Mouse (Mus musculus) myocyte (in vitro differentiated cells): ENCODE data around the gene Gm10645. TPM values are rescaled to one million over a fixed set of nuclear protein-coding genes. Genes with fewer than 3 reads are reported as not detected.
A peak's percentile ranks its signal among the peaks of the same experiment; 100 is the strongest.

ENCODE experiments used
- H3K27me3 ChIP-seq: one replicate; pipeline ENCODE4 v1.6.1; 2011; ENCODE audit not compliant: control insufficient read depth, insufficient read depth, insufficient read length
- H3K36me3 ChIP-seq: one replicate; pipeline ENCODE4 v1.6.1; 2011; ENCODE audit not compliant: control insufficient read depth, insufficient read depth
- H3K4me2 ChIP-seq: one replicate; pipeline ENCODE4 v1.6.1; 2011; ENCODE audit warnings: low read depth, control low read depth
- H3K4me3 ChIP-seq: one replicate; pipeline ENCODE4 v1.5.1; 2011; ENCODE audit warnings: mild to moderate bottlenecking, control low read depth, moderate library complexity
- H3K79me2 ChIP-seq: one replicate; pipeline ENCODE4 v1.6.1; 2011; ENCODE audit not compliant: control insufficient read depth, insufficient read depth
- H3ac ChIP-seq: one replicate; pipeline ENCODE4 v1.6.1; 2011; ENCODE audit not compliant: control insufficient read depth, insufficient read length
- CEBPB ChIP-seq: IDR thresholded peaks from 2 replicates; pipeline ENCODE4 v1.6.1; 2011; ENCODE audit warnings: mild to moderate bottlenecking, moderate library complexity; ENCODE audit not compliant: poor library complexity, insufficient read depth, severe bottlenecking
- E2F4 ChIP-seq: IDR thresholded peaks from one replicate; pipeline ENCODE4 v1.6.1; 2011; ENCODE audit warnings: mild to moderate bottlenecking, control low read depth, moderate library complexity; ENCODE audit not compliant: insufficient read depth
- MAX ChIP-seq: IDR thresholded peaks from one replicate; pipeline ENCODE4 v1.6.1; 2011; ENCODE audit warnings: low read depth, mild to moderate bottlenecking, control low read depth
- MYOD1 ChIP-seq, 3 experiments: IDR thresholded peaks; one replicate each; pipeline ENCODE4 v1.6.1; 2011; ENCODE audit warnings: control low read depth in 2 of 3, low read depth in 2 of 3, mild to moderate bottlenecking in 2 of 3, moderate library complexity in 1 of 3; ENCODE audit not compliant: insufficient read length in 2 of 3, control insufficient read depth in 1 of 3
- MYOG ChIP-seq, 3 experiments: IDR thresholded peaks; one replicate each; pipeline ENCODE4 v1.6.1; 2011; ENCODE audit warnings: control low read depth in 2 of 3, low read depth in 2 of 3, mild to moderate bottlenecking in 2 of 3; ENCODE audit not compliant: insufficient read length in 2 of 3, control insufficient read depth in 1 of 3, insufficient read depth in 1 of 3
- POLR2A ChIP-seq: IDR thresholded peaks from one replicate; pipeline ENCODE4 v1.6.1; 2011; ENCODE audit warnings: low read depth, mild to moderate bottlenecking, control low read depth, moderate library complexity; ENCODE audit not compliant: insufficient read length
- POLR2AphosphoS2 ChIP-seq: IDR thresholded peaks from one replicate; pipeline ENCODE4 v1.6.1; 2011; ENCODE audit warnings: low read depth, control low read depth; ENCODE audit not compliant: insufficient read length
- REST ChIP-seq: IDR thresholded peaks from one replicate; pipeline ENCODE4 v1.6.1; 2011; ENCODE audit warnings: mild to moderate bottlenecking, control low read depth, moderate library complexity; ENCODE audit not compliant: insufficient read depth, insufficient read length
- SRF ChIP-seq: IDR thresholded peaks from one replicate; pipeline ENCODE4 v1.6.1; 2011; ENCODE audit warnings: low read depth; ENCODE audit not compliant: control insufficient read depth, insufficient read length
- TCF12 ChIP-seq: IDR thresholded peaks from one replicate; pipeline ENCODE4 v1.6.1; 2011; ENCODE audit warnings: mild to moderate bottlenecking, control low read depth; ENCODE audit not compliant: poor library complexity, insufficient read depth, severe bottlenecking
- TCF3 ChIP-seq: IDR thresholded peaks from one replicate; pipeline ENCODE4 v1.6.1; 2011; ENCODE audit warnings: low read depth, control low read depth; ENCODE audit not compliant: insufficient read length
- USF1 ChIP-seq: IDR thresholded peaks from one replicate; pipeline ENCODE4 v1.6.1; 2011; ENCODE audit warnings: low read depth, mild to moderate bottlenecking, control low read depth, moderate library complexity
- polyA plus RNA-seq: library from polyadenylated mRNA; unstranded; fragments of >200 nt; fragmentation: generic; extraction: Trizol; gene quantifications from one replicate; pipeline ENCODE4 v1.2.1, GENCODE M21; 2012; ENCODE audit warnings: missing spikeins

Gm10645 gene
- polyA plus RNA-seq: 0.10 TPM

GRCm38 (mm10) chr8:83165931-83166867 is at the start of gene Gm10645:
Gene Gm10645 (minus strand): TSS chr8:83166170.
- Histone ChIP-seq H3K36me3 (no peaks in the 10 kb centered on the region), H3K27me3 (peaks cover 17% of the 10 kb centered on the region), H3K4me2 (peak within 1 kb of the TSS; percentile 24), H3K4me3 (peak within 1 kb of the TSS; percentile 1), H3ac (no peak within 1 kb of the TSS), H3K79me2 (no peaks in the 10 kb centered on the region)
- TF ChIP-seq REST (no peak), POLR2A (no peak), E2F4 (no peak), CEBPB (no peak), TCF12 (no peak), TCF3 (no peak), MYOG (IDR thresholded peaks at IDR 0.05; ENCODE audit: control insufficient read depth in 1 of 3, insufficient read depth in 1 of 3, insufficient read length in 2 of 3, low read depth in 2 of 3) (no peak), SRF (no peak), MYOD1 (IDR thresholded peaks at IDR 0.05; ENCODE audit: control insufficient read depth in 1 of 3, insufficient read length in 2 of 3, low read depth in 2 of 3) (no peak), MAX (no peak), USF1 (no peak), POLR2AphosphoS2 (no peak)

- H3K36me3 ChIP-seq: no peaks in the 10 kb centered on the region
- H3ac ChIP-seq: no peak overlapping the region
- no peaks in the 10 kb centered on the region for H3K27me3 ChIP-seq
- no peak for TF ChIP-seq SRF
- no peak for TF ChIP-seq POLR2A
- no peak for TF ChIP-seq CEBPB
- no peak for TF ChIP-seq TCF12
- TF ChIP-seq E2F4: no peak
- no peak for TF ChIP-seq POLR2AphosphoS2
- TF ChIP-seq MAX: no peak
- H3K4me2 ChIP-seq: no peak overlapping the region
- no peak overlapping the region for H3K4me3 ChIP-seq
- no peaks in the 10 kb centered on the region for H3K79me2 ChIP-seq
Measured at GRCm38 (mm10) chr8:83215065-83215464, 49.1 kb upstream of the Gm10645 start.

- Histone ChIP-seq H3K79me2 (no peaks in the 10 kb centered on the region), H3K36me3 (no peaks in the 10 kb centered on the region), H3K27me3 (no peaks in the 10 kb centered on the region), H3ac (no peak overlapping the region), H3K4me3 (no peak overlapping the region), H3K4me2 (no peak overlapping the region)
- TF ChIP-seq SRF (no peak), MYOG (IDR thresholded peaks at IDR 0.05; ENCODE audit: control insufficient read depth in 1 of 3, insufficient read depth in 1 of 3, insufficient read length in 2 of 3, low read depth in 2 of 3) (no peak), TCF12 (no peak), USF1 (no peak), CEBPB (no peak), REST (no peak), E2F4 (no peak), POLR2AphosphoS2 (no peak), TCF3 (no peak), MAX (no peak), POLR2A (no peak)
Measured at GRCm38 (mm10) chr8:83210676-83211075, 44.7 kb upstream of the Gm10645 start.

- TF ChIP-seq MYOG (IDR thresholded peaks at IDR 0.05; ENCODE audit: control insufficient read depth in 1 of 3, insufficient read depth in 1 of 3, insufficient read length in 2 of 3, low read depth in 2 of 3) (no peak), MYOD1 (IDR thresholded peaks at IDR 0.05; ENCODE audit: control insufficient read depth in 1 of 3, insufficient read length in 2 of 3, low read depth in 2 of 3) (no peak), TCF12 (no peak), POLR2A (no peak), USF1 (no peak), MAX (no peak), TCF3 (no peak), REST (no peak), POLR2AphosphoS2 (no peak), CEBPB (no peak), E2F4 (no peak)
Measured at GRCm38 (mm10) chr8:83209581-83209980, 43.6 kb upstream of the Gm10645 start.

More at GRCm38 (mm10) chr8:83209581-83209980, 43.6 kb upstream of the Gm10645 start:
- no peaks in the 10 kb centered on the region for H3K27me3 ChIP-seq
- H3K4me2 ChIP-seq: no peak overlapping the region
- H3K36me3 ChIP-seq: no peaks in the 10 kb centered on the region
- no peaks in the 10 kb centered on the region for H3K79me2 ChIP-seq
- H3ac ChIP-seq: no peak overlapping the region
- H3K4me3 ChIP-seq: no peak overlapping the region
